Mouse (Mus musculus): ENCODE results near the gene Ufd1.

Gene Ufd1

GRCm38 (mm10) chr16:18811468-18812384, at the start of gene Ufd1, which contains the start of gene Cdc45:
Ufd1 (plus strand) TSS chr16:18811779.
Cdc45 (minus strand) TSS chr16:18811987.
- DNase-seq (ENCODE audit: low read depth) = peak; percentile 87

- no peak for DNase-seq (ENCODE audit: low read depth)
Observed at GRCm38 (mm10) chr16:18762960-18763359, 48.6 kb upstream of the Ufd1 start.

GRCm38 (mm10) chr16:18766390-18766789, 45.2 kb upstream of the Ufd1 start:
- DNase-seq (ENCODE audit: low read depth) = no peak

- DNase-seq (ENCODE audit: low read depth) = no peak
Observed at GRCm38 (mm10) chr16:18769501-18769900, 42.1 kb upstream of the Ufd1 start.

- no peak for DNase-seq (ENCODE audit: low read depth)
Observed at GRCm38 (mm10) chr16:18773936-18774335, 37.6 kb upstream of the Ufd1 start.

- DNase-seq (ENCODE audit: low read depth) = no peak
Observed at GRCm38 (mm10) chr16:18775621-18776555, 35.7 kb upstream of the Ufd1 start.

- no peak for DNase-seq (ENCODE audit: low read depth)
Observed at GRCm38 (mm10) chr16:18776556-18777100, 35.0 kb upstream of the Ufd1 start, which contains the start of gene Cldn5. Cldn5 (plus strand) TSS chr16:18776847.

- no peak for DNase-seq (ENCODE audit: low read depth)
Observed at GRCm38 (mm10) chr16:18777101-18778080, 34.2 kb upstream of the Ufd1 start.

GRCm38 (mm10) chr16:18778461-18778860, 33.1 kb upstream of the Ufd1 start:
- no peak for DNase-seq (ENCODE audit: low read depth)

GRCm38 (mm10) chr16:18781810-18782209, 29.8 kb upstream of the Ufd1 start:
- DNase-seq (ENCODE audit: low read depth) = no peak

GRCm38 (mm10) chr16:18785025-18785424, 26.6 kb upstream of the Ufd1 start:
- no peak for DNase-seq (ENCODE audit: low read depth)

- no peak for DNase-seq (ENCODE audit: low read depth)
Observed at GRCm38 (mm10) chr16:18785485-18785884, 26.1 kb upstream of the Ufd1 start.

GRCm38 (mm10) chr16:18786652-18787051, 24.9 kb upstream of the Ufd1 start:
- no peak for DNase-seq (ENCODE audit: low read depth)

- DNase-seq (ENCODE audit: low read depth) = no peak
Observed at GRCm38 (mm10) chr16:18788627-18789406, 22.8 kb upstream of the Ufd1 start.

GRCm38 (mm10) chr16:18795223-18795899, 16.2 kb upstream of the Ufd1 start:
- no peak for DNase-seq (ENCODE audit: low read depth)

GRCm38 (mm10) chr16:18796645-18797044, 14.9 kb upstream of the Ufd1 start:
- no peak for DNase-seq (ENCODE audit: low read depth)

- no peak for DNase-seq (ENCODE audit: low read depth)
Observed at GRCm38 (mm10) chr16:18798151-18798550, 13.4 kb upstream of the Ufd1 start.

GRCm38 (mm10) chr16:18798841-18799240, 12.7 kb upstream of the Ufd1 start:
- no peak for DNase-seq (ENCODE audit: low read depth)

GRCm38 (mm10) chr16:18805746-18806145, 5.8 kb upstream of the Ufd1 start:
- no peak for DNase-seq (ENCODE audit: low read depth)

GRCm38 (mm10) chr16:18809001-18809400, 2.6 kb upstream of the Ufd1 start:
- peak; percentile 29 for DNase-seq (ENCODE audit: low read depth)

Measured in c-Kit-positive CD71-negative TER-119-negative erythroid progenitor cells, embryonic 14.5 days (primary cell).